Mouse (Mus musculus) layer of hippocampus, adult 18-20 months (tissue): ENCODE results near the gene Rps6ka4. TPM values are rescaled to one million over a fixed set of nuclear protein-coding genes. Genes with fewer than 3 reads are reported as not detected.
A peak's percentile ranks its signal among the peaks of the same experiment; 100 is the strongest.

Experiments used
- DNase-seq, 2 experiments: peaks; one replicate each; pipeline ENCODE4 v3.0.0; 2022; ENCODE audit warnings: low spot score in 2 of 2
- total RNA-seq, 2 experiments: library from RNA; stranded (reverse); gene quantifications; 2 replicates each; pipeline ENCODE4 v1.2.3; 2021

Gene Rps6ka4
- total RNA-seq, 2 experiments from 2014 or later: 36.2 to 43.7 TPM

- no peak for DNase-seq
Measured at GRCm38 (mm10) chr19:6852393-6853305, 12.2 kb upstream of the Rps6ka4 start.

DNA sequence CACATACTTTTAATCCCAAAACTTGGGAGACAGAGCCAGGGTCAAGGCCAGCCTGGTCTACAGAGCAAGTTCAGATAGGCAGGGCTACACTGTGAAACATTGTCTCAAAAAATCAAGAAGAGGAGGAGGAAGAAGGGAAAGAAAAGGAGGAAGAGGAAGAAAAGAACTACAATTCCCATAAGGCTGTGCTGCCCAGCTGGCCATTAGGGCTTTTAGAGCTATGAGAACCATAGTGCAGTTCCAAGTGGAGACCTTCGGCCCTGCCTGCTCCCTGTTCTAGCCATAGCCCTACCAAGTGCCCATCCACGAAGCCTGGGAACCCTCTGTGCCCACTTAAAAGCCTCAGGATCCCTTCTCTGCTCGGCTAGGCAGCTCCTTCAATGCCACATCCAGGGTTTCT, 11.1 kb upstream of the Rps6ka4 start:
- DNase-seq: no peak

DNA sequence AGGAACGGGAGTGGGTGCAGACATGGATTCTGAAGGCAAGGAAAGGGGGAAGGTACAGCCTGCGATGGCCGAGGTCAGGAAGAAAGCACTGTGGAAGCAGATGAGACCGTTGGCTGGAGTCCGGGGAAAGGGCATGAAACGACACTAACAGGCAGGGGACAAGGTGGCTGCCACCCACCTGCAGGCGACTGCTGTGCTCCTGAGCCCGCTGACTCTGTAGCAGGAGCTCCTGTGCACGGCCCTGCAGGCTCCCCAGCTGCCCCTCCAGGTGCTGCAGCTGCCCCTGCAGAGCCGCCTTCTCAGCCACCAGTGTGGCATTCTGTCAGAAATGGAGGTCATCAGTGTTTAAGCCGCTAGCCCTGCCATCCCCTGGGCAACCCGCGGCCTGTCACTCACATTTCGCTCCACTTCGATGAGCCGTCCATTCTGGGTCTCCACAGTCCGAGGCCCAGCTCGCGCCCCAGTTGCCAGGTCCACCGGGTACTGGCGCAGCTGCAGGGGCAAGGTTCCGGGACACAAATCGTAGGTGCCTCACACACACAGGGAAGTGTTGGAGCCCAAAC, 9.2 kb upstream of the Rps6ka4 start:
- no peak for DNase-seq

DNA sequence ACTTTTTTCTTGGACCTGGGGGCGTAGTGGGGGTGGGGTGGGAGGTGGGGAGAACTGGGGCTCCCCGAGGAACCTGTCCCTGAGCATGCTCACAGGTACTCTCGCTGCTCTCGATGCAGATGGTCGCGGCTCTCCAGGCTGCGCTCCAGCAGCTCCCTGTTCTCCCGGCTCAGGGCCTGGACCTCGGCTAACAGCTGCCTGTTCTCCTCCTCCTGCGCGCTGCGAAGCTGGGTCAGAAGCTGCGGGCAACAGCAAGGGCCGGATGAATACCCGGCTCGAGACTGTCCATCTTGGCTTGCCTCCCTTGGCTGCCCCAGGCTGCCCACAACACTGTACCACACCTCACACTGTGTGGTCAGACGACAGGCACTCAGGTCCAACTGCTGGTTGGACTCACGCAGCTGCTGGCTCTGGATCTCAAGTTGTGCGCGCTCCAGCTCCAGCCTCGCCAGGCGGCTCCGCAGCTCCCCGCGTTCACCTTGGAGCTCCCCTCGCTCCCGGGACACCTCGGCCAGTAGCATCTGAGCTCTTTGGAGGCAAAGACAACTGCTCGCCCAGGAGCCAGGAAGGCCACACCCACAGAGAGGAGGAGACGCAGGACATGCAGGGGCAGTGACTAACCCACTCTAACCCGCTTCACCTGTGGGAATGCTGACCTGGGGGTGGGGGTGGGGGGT, 7.5 kb upstream of the Rps6ka4 start:
- DNase-seq: no peak

GRCm38 (mm10) chr19:6846050-6846449, 5.6 kb upstream of the Rps6ka4 start:
- DNase-seq: peak in 1 of 2 experiments; percentile 67

GRCm38 (mm10) chr19:6842353-6842752, 1.9 kb upstream of the Rps6ka4 start:
- no peak for DNase-seq

GRCm38 (mm10) chr19:6841292-6841597, 809 bp upstream of the Rps6ka4 start:
- no peak for DNase-seq

- peak; percentile 44 to 70 for DNase-seq
Measured at GRCm38 (mm10) chr19:6839615-6840474, 591 bp downstream of the Rps6ka4 start.

GRCm38 (mm10) chr19:6832363-6832762, 8.1 kb downstream of the Rps6ka4 start:
- DNase-seq: no peak

GRCm38 (mm10) chr19:6831331-6831730, 9.1 kb downstream of the Rps6ka4 start:
- no peak for DNase-seq

- no peak for DNase-seq
Measured at GRCm38 (mm10) chr19:6830556-6831316, 9.7 kb downstream of the Rps6ka4 start.

GRCm38 (mm10) chr19:6829870-6830555, 10.4 kb downstream of the Rps6ka4 start:
- no peak for DNase-seq

- DNase-seq: no peak
Measured at GRCm38 (mm10) chr19:6829069-6829468, 11.4 kb downstream of the Rps6ka4 start.

DNA sequence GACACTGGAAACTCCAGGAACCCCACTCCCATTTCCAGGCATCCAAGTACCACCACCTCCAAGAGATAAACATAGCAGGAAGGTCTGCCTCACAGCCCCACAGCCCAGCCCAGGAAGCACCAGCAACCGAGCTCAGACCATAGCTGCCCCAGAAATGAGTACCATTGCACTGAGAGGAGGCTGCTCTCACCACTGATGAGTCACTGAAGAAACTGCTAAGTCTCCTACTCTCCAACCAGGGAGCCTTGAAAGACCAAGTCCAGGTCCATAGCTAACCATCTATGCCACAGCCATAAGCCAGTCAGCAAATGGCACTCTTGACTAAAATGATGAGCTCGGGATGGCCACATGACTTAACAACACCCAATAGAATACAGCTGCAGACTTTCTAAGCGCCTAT, 13.8 kb downstream of the Rps6ka4 start:
- DNase-seq: no peak

- no peak for DNase-seq
Measured at GRCm38 (mm10) chr19:6825384-6825783, 15.1 kb downstream of the Rps6ka4 start.

GRCm38 (mm10) chr19:6820538-6821195, 19.8 kb downstream of the Rps6ka4 start:
- DNase-seq: no peak

DNA sequence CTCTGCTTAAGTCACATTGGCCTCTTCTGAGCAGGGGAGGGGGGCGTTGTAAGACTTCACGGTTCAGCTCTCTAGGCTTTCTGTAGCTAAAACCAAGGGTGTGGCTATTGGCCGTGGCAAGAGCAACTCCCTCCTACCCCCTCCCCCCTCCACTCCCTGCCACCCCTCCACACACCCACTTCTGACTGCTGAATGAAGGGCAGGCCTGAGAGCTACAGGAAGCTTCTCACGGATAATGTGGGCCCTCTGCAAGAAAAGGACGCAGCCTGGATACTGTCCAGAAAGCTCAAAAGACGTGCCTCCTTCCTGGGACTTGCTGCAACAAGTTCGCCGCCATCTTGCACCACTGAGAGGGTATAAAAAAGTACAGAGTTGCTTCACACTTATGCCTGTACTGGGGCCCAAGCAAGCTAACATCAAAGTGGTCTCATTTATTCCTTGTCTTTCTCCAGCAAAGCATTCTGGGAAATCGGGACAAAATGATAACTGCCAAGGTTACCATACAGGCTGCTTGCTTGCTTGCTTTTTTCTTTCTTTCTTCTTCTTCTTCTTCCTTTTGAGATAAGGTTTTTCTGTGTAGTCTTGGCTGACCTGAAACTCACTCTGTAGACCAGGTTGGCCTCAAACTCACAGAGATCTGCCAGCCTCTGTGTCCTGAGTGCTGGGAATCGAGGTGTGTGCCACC, 21.2 kb downstream of the Rps6ka4 start:
- DNase-seq: no peak

GRCm38 (mm10) chr19:6814958-6815357, 25.5 kb downstream of the Rps6ka4 start:
- no peak for DNase-seq

DNA sequence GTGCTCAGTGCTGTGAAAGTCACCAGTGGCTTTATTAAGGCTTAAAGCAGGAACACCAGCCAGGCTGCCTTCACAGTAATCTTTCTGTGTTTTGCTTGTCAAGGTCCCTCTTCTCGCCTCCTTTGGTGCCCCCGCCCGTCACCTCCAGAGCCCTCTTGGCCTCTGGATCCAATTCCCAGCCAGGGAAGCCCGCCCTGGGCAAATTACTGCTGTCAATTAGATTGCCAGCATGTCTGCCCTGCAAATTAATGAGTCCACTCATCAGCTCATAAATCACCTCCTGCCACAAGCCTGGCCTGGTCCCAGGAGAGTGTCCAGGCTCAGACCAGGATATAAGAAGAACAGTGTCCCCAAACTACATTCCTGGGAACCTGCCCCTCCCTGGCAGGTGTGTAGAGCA, 26.1 kb downstream of the Rps6ka4 start:
- DNase-seq: no peak
